Mouse (Mus musculus) liver, postnatal 0 days (tissue): ENCODE results near the gene Oxa1l. TPM values are rescaled to one million over a fixed set of nuclear protein-coding genes. Genes with fewer than 3 reads are reported as not detected.

ENCODE experiments used
- ATAC-seq: fragments of 200-750 bp; cut with Nextera tagmentation; 2 replicates; pipeline ENCODE4 v1.8.0; 2017; ENCODE audit warnings: mild to moderate bottlenecking, moderate library complexity
- DNase-seq: peaks from one replicate; pipeline ENCODE4 v3.0.0-alpha.2; 2016
- H3K27ac ChIP-seq: fragments of 300-500 bp; sonication (generic); 2 replicates; pipeline ENCODE4 v1.5.1; 2014; ENCODE audit warnings: antibody characterized with exemption, moderate library complexity, mild to moderate bottlenecking, low read depth
- H3K27me3 ChIP-seq: fragments of 300-500 bp; sonication (generic); 2 replicates; pipeline ENCODE4 v1.6.1; 2014; ENCODE audit warnings: low read length, control low read depth, mixed read lengths; ENCODE audit not compliant: insufficient read depth
- H3K36me3 ChIP-seq: fragments of 300-500 bp; sonication (generic); replicated peaks from 2 replicates; pipeline ENCODE4 v1.6.1; 2014; ENCODE audit warnings: mild to moderate bottlenecking, control low read depth, low read length, moderate library complexity, mixed read lengths; ENCODE audit not compliant: insufficient read depth
- H3K4me1 ChIP-seq: fragments of 300-500 bp; sonication (generic); 2 replicates; pipeline ENCODE4 v1.6.1; 2014; ENCODE audit warnings: antibody characterized with exemption, mild to moderate bottlenecking, control low read depth; ENCODE audit not compliant: insufficient read depth
- H3K4me2 ChIP-seq: fragments of 300-500 bp; sonication (generic); 2 replicates; pipeline ENCODE4 v1.6.1; 2014; ENCODE audit warnings: low read depth, mild to moderate bottlenecking, low read length, moderate library complexity, mixed read lengths
- H3K4me3 ChIP-seq: fragments of 300-500 bp; sonication (generic); 2 replicates; pipeline ENCODE4 v1.5.1; 2014; ENCODE audit warnings: low read depth, low read length
- H3K9ac ChIP-seq: fragments of 300-500 bp; sonication (generic); replicated peaks from 2 replicates; pipeline ENCODE4 v1.6.1; 2014; ENCODE audit warnings: mild to moderate bottlenecking, moderate library complexity
- H3K9me3 ChIP-seq: fragments of 300-500 bp; sonication (generic); 2 replicates; pipeline ENCODE4 v1.6.1; 2016; ENCODE audit warnings: mild to moderate bottlenecking, control low read depth, low read length, mixed read lengths
- CTCF ChIP-seq: sonication (generic); IDR thresholded peaks from 2 replicates; pipeline ENCODE4 v1.5.1; 2016; ENCODE audit warnings: antibody characterized with exemption, low read depth
- EP300 ChIP-seq: IDR thresholded peaks from 2 replicates; pipeline ENCODE4 v1.6.1; 2016; ENCODE audit warnings: antibody characterized with exemption, low read depth, mild to moderate bottlenecking
- WGBS: fragments of 180-500 bp; shearing (Covaris S2); extraction: QIAGEN DNeasy Blood & Tissue Kit; methylation state at CpG from one replicate; pipeline ENCODE4 v1.1.7; 2014; ENCODE audit not compliant: insufficient replicate concordance; 5-methylcytosine and 5-hydroxymethylcytosine counted together
- polyA plus RNA-seq: library from polyadenylated mRNA; unstranded; fragments of >200 nt; fragmentation: Nextera tagmentation; extraction: Ambion mirVana; gene quantifications from 2 replicates; pipeline ENCODE4 v1.2.1, GENCODE M21; 2015

The Oxa1l gene
- polyA plus RNA-seq, 1 experiment from 2014 or later: 27.4 TPM

DNA sequence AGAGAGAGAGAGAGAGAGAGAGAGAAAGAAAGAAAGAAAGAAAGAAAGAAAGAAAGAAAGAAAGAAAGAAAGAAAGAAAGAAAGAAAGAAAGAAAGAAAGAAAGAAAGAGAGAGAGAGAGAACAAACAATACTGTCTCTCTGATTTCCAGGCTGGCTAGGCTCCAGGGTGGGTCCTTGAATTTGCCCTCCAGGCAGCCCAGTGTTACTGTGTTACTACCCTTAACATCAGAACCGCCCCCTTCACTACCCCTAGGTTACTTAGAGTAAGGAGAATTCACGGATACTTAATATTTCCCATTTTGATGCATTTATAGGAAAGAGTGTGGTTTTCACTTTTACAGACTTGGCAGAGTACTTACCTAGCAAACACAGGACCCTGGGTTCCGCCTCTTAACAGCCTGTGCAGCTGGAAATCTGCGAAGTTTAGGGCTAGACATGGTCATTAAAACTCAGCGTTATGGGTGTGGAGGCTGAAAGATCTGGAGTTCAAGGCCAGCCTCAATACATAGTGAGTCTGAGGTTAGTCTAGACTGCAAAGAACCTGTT lies 55.7 kb downstream of the Oxa1l start:
- 60% methylated on average over 5 of the region's 5 CpGs for WGBS
- TF ChIP-seq CTCF: no peak
- no peak for TF ChIP-seq EP300
- no peak for ATAC-seq
- Histone ChIP-seq H3K36me3 (no peaks in the 10 kb centered on the region), H3K4me1 (peaks cover 25% of the 10 kb centered on the region), H3K9me3 (no peaks in the 10 kb centered on the region), H3K4me3 (no peak overlapping the region), H3K4me2 (no peak overlapping the region), H3K9ac (no peak overlapping the region), H3K27me3 (no peaks in the 10 kb centered on the region), H3K27ac (no peak overlapping the region)
- DNase-seq: no peak

DNA sequence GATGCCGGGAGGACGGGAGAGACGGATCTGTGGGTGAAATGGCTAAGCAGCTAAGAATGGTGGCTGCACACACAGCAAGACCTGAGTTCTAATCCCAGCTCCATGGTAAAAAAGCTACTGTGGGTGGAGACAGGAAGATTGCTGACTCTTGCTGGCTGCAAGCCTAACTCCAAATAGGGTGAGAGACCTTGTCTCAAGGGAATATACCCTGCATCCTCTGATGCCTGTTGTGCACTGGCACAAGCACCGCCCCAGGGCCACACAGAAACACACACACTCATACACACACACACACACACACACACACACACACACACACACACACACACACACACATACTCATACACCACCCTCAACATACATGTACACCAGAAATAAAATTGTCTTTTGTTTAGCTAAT lies 56.2 kb downstream of the Oxa1l start:
- no peak overlapping the region; the same call in 1 of the 2 replicates for H3K9ac ChIP-seq
- WGBS: 75% methylated on average over 4 of the region's 4 CpGs

DNA sequence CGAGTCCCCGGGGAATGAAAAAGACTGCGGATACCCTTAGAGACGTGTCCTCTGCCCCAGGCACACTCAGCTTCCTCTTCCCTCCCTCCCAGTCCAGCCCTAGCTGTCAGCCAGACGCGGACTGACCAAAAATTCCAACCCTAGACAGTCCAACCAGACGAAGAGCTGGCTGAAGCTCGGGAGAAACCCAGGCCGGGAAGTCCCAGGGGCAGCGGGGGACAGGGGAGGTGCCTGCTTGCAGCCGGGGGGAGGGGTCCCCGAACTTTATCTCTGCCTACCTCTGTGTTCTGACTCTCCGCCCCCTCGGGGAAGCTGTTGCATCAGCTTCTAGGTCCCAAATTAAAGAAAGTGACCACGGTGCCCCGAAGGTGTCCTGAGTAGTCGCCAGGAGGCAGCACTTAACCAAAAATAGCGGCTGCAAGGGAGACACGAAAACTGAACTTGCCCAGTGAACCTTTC lies 57.0 kb downstream of the Oxa1l start, which contains the start of gene Slc7a7:
TSS of gene Slc7a7 (minus strand) at position 158 of the 459 bp plus-strand sequence.
- Histone ChIP-seq H3K4me2 (peak within 1 kb of the TSS; percentile 76), H3K27me3 (no peaks in the 10 kb centered on the region), H3K4me1 (peaks cover 25% of the 10 kb centered on the region), H3K9me3 (no peaks in the 10 kb centered on the region), H3K27ac (peak within 1 kb of the TSS; percentile 53), H3K9ac (peak within 1 kb of the TSS; percentile 45), H3K36me3 (no peaks in the 10 kb centered on the region), H3K4me3 (peak within 1 kb of the TSS; percentile 20)
- DNase-seq (peak; percentile 73), ATAC-seq (peak; percentile 73)
- TF ChIP-seq CTCF (peak; percentile 71), EP300 (no peak)
- WGBS: 11% methylated on average over 19 of the region's 19 CpGs

More for the DNA sequence above, 56.2 kb downstream of the Oxa1l start:
- Histone ChIP-seq H3K27me3 (no peaks in the 10 kb centered on the region), H3K27ac (no peak overlapping the region), H3K4me1 (peaks cover 25% of the 10 kb centered on the region), H3K4me3 (peak overlapping the region; percentile 20), H3K4me2 (peak overlapping the region; percentile 76), H3K9me3 (no peaks in the 10 kb centered on the region), H3K36me3 (no peaks in the 10 kb centered on the region)
- no peak for DNase-seq
- no peak for TF ChIP-seq CTCF
- TF ChIP-seq EP300: no peak
- no peak for ATAC-seq

Other genes with a start within 250 kb of the Oxa1l start
- 226 and 229 TPM in 2 replicates for gene Dad1, start 106.7 kb upstream of the Oxa1l start, polyA plus RNA-seq
- gene Abhd4, start 106.6 kb upstream of the Oxa1l start, polyA plus RNA-seq: 15.9 and 17.1 TPM in 2 replicates
- not detected in 2 replicates for gene Olfr49, start 75.9 kb upstream of the Oxa1l start, polyA plus RNA-seq
- 5.0 and 5.1 TPM in 2 replicates for gene Slc7a7, start 56.9 kb downstream of the Oxa1l start, polyA plus RNA-seq
- gene Mrpl52, start 66.1 kb downstream of the Oxa1l start, polyA plus RNA-seq: 261 and 284 TPM in 2 replicates
- gene Mmp14, start 70.8 kb downstream of the Oxa1l start, polyA plus RNA-seq: 38.1 and 39.8 TPM in 2 replicates
- 20.9 and 25.3 TPM in 2 replicates for gene Lrp10, start 103.3 kb downstream of the Oxa1l start, polyA plus RNA-seq
- gene Rem2, start 115.3 kb downstream of the Oxa1l start, polyA plus RNA-seq: 0.66 and 0.87 TPM in 2 replicates
- gene Prmt5, start 156.7 kb downstream of the Oxa1l start, polyA plus RNA-seq: 12.2 and 13.8 TPM in 2 replicates
- gene Haus4, start 193.8 kb downstream of the Oxa1l start, polyA plus RNA-seq: 33.2 and 35.1 TPM in 2 replicates
- 6.6 and 11.1 TPM in 2 replicates for gene Ajuba, start 216.7 kb downstream of the Oxa1l start, polyA plus RNA-seq
- gene 4931414P19Rik, start 245.2 kb downstream of the Oxa1l start, polyA plus RNA-seq: 1.2 and 1.4 TPM in 2 replicates